Mouse (Mus musculus) myocyte (in vitro differentiated cells): ENCODE results near the gene Chn1.

Source experiments
- CEBPB ChIP-seq: IDR thresholded peaks from 2 replicates; pipeline ENCODE4 v1.6.1; 2011; ENCODE audit warnings: mild to moderate bottlenecking, moderate library complexity; ENCODE audit not compliant: poor library complexity, insufficient read depth, severe bottlenecking
- POLR2A ChIP-seq: IDR thresholded peaks from one replicate; pipeline ENCODE4 v1.6.1; 2011; ENCODE audit warnings: low read depth, mild to moderate bottlenecking, control low read depth, moderate library complexity; ENCODE audit not compliant: insufficient read length

GRCm38 (mm10) chr2:73807609-73808008 is 32.5 kb upstream of the Chn1 start:
- TF ChIP-seq POLR2A, result no peak
- no peak for TF ChIP-seq CEBPB
